In the genomic region with DNA sequence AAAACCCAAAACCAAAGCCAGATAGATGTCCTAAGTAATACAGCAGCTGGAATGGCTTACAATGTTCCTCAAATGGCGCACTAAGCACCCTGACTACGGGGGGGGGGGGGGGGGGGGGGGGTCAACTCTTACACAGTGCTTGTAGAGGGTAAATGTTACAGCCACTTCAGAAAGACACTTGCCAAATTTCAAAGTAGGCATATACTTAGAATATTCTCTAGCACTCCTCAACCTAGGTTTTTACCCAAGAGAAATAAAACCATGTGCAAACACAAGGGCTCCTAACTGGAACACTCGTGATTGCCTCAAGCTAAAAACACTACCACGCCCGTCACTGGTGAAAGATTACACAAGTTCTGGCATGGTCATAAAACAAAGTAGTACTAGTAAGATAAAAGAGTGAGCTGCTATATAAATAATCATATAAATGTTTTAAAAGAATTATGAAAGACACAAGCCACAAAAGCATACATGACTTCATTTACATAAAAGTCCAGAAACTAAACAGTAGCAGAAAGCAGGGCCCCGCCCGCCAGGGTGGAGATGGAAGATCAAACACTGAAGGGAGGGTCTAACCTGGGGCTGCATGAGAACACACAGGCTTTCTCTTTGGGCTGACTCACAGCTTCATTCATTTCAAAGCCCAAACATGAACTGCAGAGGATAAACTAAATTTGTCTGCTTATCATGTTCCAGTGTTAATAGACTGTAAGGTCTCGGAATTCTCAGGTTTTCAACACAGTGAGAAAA, we compare ENCODE assay signal across 19 mouse cellular contexts.
A peak's percentile ranks its signal among the peaks of the same experiment; 100 is the strongest.
DNase-seq lines count a peak whose midpoint lies in the region; ATAC-seq and TF ChIP-seq lines count a peak whose summit lies in the region.
"Had no signal": no experiment of that assay in that cellular context is flagged by ENCODE, and none has a peak within 500 bp of the region (broad histone marks: within the 10 kb centered on the region; RNA-seq: fewer than 3 reads in every experiment).

No protein-coding gene starts in this region.

- H3K9ac ChIP-seq in liver, adult 2 months (ENCODE audit: low read depth, low read length) = no peak overlapping the region
- H3K9ac ChIP-seq in liver, embryonic 11.5 days (ENCODE audit: low read depth, low read length) = no peak overlapping the region
- no peak overlapping the region for H3K9ac ChIP-seq in intestine, postnatal 0 days (ENCODE audit: low read depth, low read length)
- no peak overlapping the region for H3K9ac ChIP-seq in stomach, embryonic 15.5 days
- H3K9ac ChIP-seq: embryonic facial prominence, embryonic 12.5 days; forebrain, embryonic 15.5 days; limb, embryonic 12.5 days; neural tube, embryonic 13.5 days had no signal

- H3K27me3 ChIP-seq in liver, adult 2 months (ENCODE audit: control insufficient read depth, insufficient read depth, low read length) = no peaks in the 10 kb centered on the region
- no peaks in the 10 kb centered on the region for H3K27me3 ChIP-seq in liver, embryonic 11.5 days (replicated peaks; ENCODE audit: control insufficient read depth, insufficient read depth, low read length)
- no peaks in the 10 kb centered on the region for H3K27me3 ChIP-seq in intestine, postnatal 0 days (replicated peaks; ENCODE audit: control insufficient read depth, insufficient read depth, low read length)
- no peaks in the 10 kb centered on the region for H3K27me3 ChIP-seq in stomach, embryonic 15.5 days (replicated peaks)
- H3K27me3 ChIP-seq: embryonic facial prominence, embryonic 12.5 days; forebrain, embryonic 15.5 days; limb, embryonic 12.5 days; neural tube, embryonic 13.5 days had no signal

- peaks cover 8% of the 10 kb centered on the region; the same call in 1 of the 2 replicates for H3K4me1 ChIP-seq in liver, adult 2 months (ENCODE audit: control insufficient read depth, insufficient read depth, low read length)
- peaks cover 6% of the 10 kb centered on the region; the same call in 1 of the 2 replicates for H3K4me1 ChIP-seq in liver, embryonic 11.5 days (replicated peaks; ENCODE audit: control insufficient read depth, insufficient read depth, low read length)
- no peaks in the 10 kb centered on the region for H3K4me1 ChIP-seq in intestine, postnatal 0 days (replicated peaks; ENCODE audit: control insufficient read depth, insufficient read depth, low read length)
- H3K4me1 ChIP-seq in stomach, embryonic 15.5 days = no peaks in the 10 kb centered on the region
- H3K4me1 ChIP-seq: forebrain, embryonic 15.5 days had no signal

- peak; percentile 83 for DNase-seq in liver, adult 2 months (ENCODE audit: extremely low read depth, low read depth, low spot score)
- DNase-seq in liver, embryonic 11.5 days (ENCODE audit: low spot score) = no peak
- DNase-seq in NIH3T3 (ENCODE audit: low read depth) = peak; percentile 9
- no peak for DNase-seq in frontal cortex, postnatal 10 days (ENCODE audit: low spot score in 2 of 2)
- no peak for DNase-seq in urinary bladder, postnatal 10 days (ENCODE audit: low spot score)
- DNase-seq: adrenal gland, postnatal 14 days; B cell, adult 2 months; cerebellum, adult 11-12 months; layer of hippocampus, adult 9-11 months; right cerebral cortex, postnatal 14 days; thymus, postnatal 14 days had no signal

- H3K27ac ChIP-seq in liver, adult 2 months (replicated peaks; ENCODE audit: insufficient read depth, low read depth, low read length) = no peak overlapping the region
- no peak overlapping the region for H3K27ac ChIP-seq in liver, embryonic 11.5 days (ENCODE audit: low read depth, low read length)
- H3K27ac ChIP-seq in intestine, postnatal 0 days (ENCODE audit: low read depth, low read length) = no peak overlapping the region
- no peak overlapping the region for H3K27ac ChIP-seq in stomach, embryonic 15.5 days
- H3K27ac ChIP-seq: embryonic facial prominence, embryonic 12.5 days; forebrain, embryonic 15.5 days; kidney, postnatal 0 days; limb, embryonic 12.5 days; neural tube, embryonic 13.5 days had no signal

- peaks cover 7% of the 10 kb centered on the region for H3K36me3 ChIP-seq in liver, adult 2 months (ENCODE audit: control insufficient read depth, insufficient read depth, low read length)
- no peaks in the 10 kb centered on the region for H3K36me3 ChIP-seq in liver, embryonic 11.5 days (ENCODE audit: control insufficient read depth, insufficient read depth, low read length)
- peaks cover 9% of the 10 kb centered on the region; the same call in 1 of the 2 replicates for H3K36me3 ChIP-seq in intestine, postnatal 0 days (ENCODE audit: control insufficient read depth, insufficient read depth)
- H3K36me3 ChIP-seq in stomach, embryonic 15.5 days = no peaks in the 10 kb centered on the region

- 57% methylated on average over 8 of the region's 8 CpGs for WGBS in liver, adult 2 months
- WGBS in liver, embryonic 11.5 days = 81% methylated on average over 7 of the region's 8 CpGs
- 48% methylated on average over 8 of the region's 8 CpGs for WGBS in intestine, postnatal 0 days
- WGBS in stomach, embryonic 15.5 days = 72% methylated on average over 7 of the region's 8 CpGs

- H3K4me3 ChIP-seq in liver, adult 2 months (ENCODE audit: insufficient read depth, low read depth, low read length) = no peak overlapping the region
- H3K4me3 ChIP-seq in liver, embryonic 11.5 days (ENCODE audit: low read depth, low read length) = no peak overlapping the region
- no peak overlapping the region for H3K4me3 ChIP-seq in intestine, postnatal 0 days (ENCODE audit: low read depth, low read length)
- no peak overlapping the region for H3K4me3 ChIP-seq in stomach, embryonic 15.5 days (replicated peaks)
- H3K4me3 ChIP-seq: embryonic facial prominence, embryonic 12.5 days; forebrain, embryonic 15.5 days; limb, embryonic 12.5 days; neural tube, embryonic 13.5 days had no signal

- no peak overlapping the region for H3K4me2 ChIP-seq in liver, embryonic 11.5 days
- no peak overlapping the region for H3K4me2 ChIP-seq in intestine, postnatal 0 days (replicated peaks; ENCODE audit: low read depth)
- no peak overlapping the region for H3K4me2 ChIP-seq in stomach, embryonic 15.5 days
- H3K4me2 ChIP-seq: embryonic facial prominence, embryonic 12.5 days; forebrain, embryonic 15.5 days; limb, embryonic 12.5 days; neural tube, embryonic 13.5 days had no signal

- H3K79me2 ChIP-seq in liver, adult 2 months (ENCODE audit: control insufficient read depth, insufficient read depth, low read length) = peaks cover 3% of the 10 kb centered on the region; the same call in 1 of the 2 replicates

- H3K9me3 ChIP-seq in liver, embryonic 11.5 days (ENCODE audit: control insufficient read depth, low read length) = no peaks in the 10 kb centered on the region
- H3K9me3 ChIP-seq in intestine, postnatal 0 days (ENCODE audit: control insufficient read depth) = no peaks in the 10 kb centered on the region
- no peaks in the 10 kb centered on the region for H3K9me3 ChIP-seq in stomach, embryonic 15.5 days
- H3K9me3 ChIP-seq: embryonic facial prominence, embryonic 12.5 days; forebrain, embryonic 15.5 days; limb, embryonic 12.5 days; neural tube, embryonic 13.5 days had no signal

- no peak for ATAC-seq in liver, embryonic 11.5 days (replicated peaks; ENCODE audit: low FRiP score)
- ATAC-seq in intestine, postnatal 0 days = peak; percentile 57; the same call in 1 of the 2 replicates
- ATAC-seq in stomach, embryonic 15.5 days (ENCODE audit: insufficient read depth, low FRiP score, low read depth) = peak; percentile 63
- ATAC-seq: forebrain, embryonic 15.5 days; inflammation-experienced regulatory T-cells, adult 6 months had no signal

- no peak for TF ChIP-seq CTCF in liver, adult 2 months (IDR thresholded peaks at IDR 0.05; ENCODE audit: low read depth, low read length)
- TF ChIP-seq CTCF in intestine, postnatal 0 days (IDR thresholded peaks at IDR 0.05; ENCODE audit: low read depth) = no peak

- no peak for TF ChIP-seq POLR2A in liver, adult 2 months (IDR thresholded peaks at IDR 0.05; ENCODE audit: extremely low read depth, insufficient read depth, low read length)

Comparison
In these comparisons a context has a peak if more than half of its experiments do, and no peak if none do; other contexts are left out.
1. DNase-seq: peak in liver, adult 2 months (single experiment) and NIH3T3 (single experiment); none in liver, embryonic 11.5 days (single experiment), frontal cortex, postnatal 10 days (0 of 2) and urinary bladder, postnatal 10 days (single experiment).